Mouse (Mus musculus) R1 (cell line): ENCODE measurements at regions not wholly inside any gene's neighbourhood (a gene's known extent, or its start where the extent isn't known, plus 50 kb on each side); places are given as distances from the start of the nearest gene placed in this dataset.

Experiments used
- DNase-seq: peaks from one replicate; pipeline ENCODE4 v3.0.0-alpha.2; 2018; ENCODE audit warnings: low read depth, low spot score

DNA sequence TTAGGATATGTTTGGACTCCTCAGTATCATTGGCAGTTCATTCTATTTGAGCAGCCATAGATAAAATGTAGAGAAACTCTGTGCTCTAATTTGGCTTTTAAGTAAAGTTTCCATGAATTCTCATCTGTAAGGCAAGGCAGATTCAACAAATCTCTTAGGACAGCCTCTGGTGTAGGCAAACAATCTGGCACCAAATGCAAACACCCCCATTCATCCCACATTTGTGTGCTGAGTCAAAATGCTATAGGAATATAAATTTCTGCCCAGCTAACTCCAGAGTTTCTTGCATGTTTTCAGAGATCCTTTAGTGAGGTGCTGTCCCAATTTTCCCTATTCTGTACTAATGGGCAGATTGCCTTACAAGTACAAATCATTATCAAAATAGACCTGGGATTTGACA lies 695.7 kb upstream of the Kif18a start:
- DNase-seq: no peak

DNA sequence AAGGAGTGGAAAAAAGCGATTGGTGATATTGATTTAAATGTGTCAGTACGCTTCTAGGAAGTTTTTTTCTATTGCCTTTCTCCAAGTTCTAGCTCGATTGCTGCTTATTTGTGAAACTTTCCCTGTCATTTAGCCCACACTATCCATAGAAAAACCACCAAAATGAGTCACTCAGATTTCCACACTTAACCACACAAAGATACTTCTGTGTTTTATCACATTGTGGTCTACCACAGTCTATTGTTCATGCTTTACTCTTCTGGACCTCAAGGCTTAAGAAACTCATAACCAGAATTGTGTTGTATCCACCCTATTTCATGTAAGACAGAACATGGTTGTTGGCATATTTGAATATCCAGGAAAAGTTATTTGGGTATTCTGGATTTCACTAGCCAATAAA lies 687.0 kb upstream of the Kif18a start:
- no peak for DNase-seq

DNA sequence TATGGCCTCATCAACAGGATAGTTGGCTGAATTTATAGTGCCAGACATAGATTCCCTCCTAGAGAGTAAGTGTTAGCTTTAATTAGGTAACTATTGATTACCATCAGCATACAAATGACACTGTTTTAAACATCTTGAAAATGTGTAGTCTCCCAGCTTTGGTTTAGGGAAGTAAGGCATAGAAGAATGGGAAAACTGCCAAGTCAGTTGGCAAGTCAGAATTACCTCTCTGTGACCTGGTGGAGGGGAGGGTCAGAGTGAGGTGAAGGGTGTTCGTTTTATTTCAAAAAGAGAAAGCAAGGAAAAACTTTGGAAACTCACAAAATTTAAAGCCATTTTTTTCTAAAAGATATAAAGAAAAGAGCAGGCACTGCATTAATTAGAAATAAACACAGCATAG lies 680.2 kb upstream of the Kif18a start:
- DNase-seq: no peak

DNA sequence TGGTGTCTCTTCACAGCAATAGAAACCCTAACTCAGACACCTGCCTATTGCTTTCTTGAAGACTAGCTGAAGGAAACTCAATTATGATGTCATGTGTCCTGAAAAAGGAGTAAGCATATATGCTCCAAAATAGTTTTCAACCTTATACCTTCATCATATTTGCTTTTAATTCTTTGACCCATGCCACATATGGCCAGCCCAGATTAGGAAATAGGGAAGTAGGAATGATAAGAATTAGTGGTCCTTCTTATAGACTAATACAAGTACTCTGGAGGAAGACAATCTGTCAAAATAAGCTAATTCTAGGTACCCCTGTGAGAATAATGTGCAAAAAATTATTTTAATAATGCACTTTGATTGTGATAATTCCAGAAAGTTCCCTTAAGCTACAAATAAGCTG lies 661.0 kb upstream of the Kif18a start:
- no peak for DNase-seq

DNA sequence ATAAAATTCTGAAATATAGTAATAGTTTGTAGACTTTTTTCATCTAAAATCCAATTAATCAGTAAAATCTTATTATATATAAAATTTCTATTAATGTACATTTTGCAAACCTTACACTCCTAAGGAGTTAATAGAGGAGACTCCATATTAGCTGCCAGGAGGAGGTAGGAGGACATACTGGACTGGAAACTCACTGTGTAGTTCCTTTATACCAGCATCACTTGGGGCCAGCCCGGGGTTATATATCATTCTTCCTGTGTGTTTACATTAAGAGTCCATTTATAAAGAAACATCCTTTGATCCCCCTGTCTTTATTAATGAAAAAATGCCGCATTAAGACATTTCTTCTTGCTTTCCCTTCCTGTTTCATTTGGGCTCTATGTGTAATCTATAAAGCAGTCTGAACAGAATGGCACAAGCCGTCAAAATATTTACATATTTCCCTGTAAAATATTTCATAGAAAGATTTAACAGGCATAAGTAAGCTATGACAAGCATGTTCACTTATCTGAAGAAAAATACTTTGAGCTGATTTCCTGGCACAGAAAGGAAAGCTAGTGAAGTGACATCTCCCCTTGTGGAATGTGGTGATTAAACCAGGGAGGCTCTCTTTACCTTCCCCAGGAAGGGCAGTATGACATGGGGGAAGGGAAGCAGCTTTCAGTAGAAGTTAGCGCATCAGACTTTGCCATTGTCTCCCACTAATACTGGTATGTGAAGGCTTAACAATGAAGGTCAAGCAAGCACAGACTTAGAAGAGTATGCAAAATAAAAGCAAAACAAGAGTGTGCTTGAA lies 658.0 kb upstream of the Kif18a start:
- DNase-seq: peak; percentile 25

DNA sequence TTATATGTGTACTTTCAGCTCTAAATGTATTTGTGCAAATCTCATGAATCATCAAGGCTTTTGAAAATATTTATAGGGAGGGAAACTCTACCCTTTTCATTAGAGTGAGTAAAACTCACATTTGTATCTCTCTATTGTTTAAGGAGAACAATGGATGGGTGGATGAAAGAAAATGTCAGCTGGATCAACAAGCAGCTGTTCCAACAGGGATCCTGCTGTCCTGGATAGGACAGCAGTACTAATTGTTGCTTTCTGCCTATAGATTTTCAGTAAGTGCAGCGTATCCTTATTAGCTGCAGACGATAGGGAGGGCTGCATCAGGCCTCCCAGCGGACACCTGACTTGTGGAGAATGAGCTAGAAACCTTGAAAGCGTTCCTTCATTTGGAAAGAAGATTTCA lies 644.9 kb upstream of the Kif18a start:
- no peak for DNase-seq

DNA sequence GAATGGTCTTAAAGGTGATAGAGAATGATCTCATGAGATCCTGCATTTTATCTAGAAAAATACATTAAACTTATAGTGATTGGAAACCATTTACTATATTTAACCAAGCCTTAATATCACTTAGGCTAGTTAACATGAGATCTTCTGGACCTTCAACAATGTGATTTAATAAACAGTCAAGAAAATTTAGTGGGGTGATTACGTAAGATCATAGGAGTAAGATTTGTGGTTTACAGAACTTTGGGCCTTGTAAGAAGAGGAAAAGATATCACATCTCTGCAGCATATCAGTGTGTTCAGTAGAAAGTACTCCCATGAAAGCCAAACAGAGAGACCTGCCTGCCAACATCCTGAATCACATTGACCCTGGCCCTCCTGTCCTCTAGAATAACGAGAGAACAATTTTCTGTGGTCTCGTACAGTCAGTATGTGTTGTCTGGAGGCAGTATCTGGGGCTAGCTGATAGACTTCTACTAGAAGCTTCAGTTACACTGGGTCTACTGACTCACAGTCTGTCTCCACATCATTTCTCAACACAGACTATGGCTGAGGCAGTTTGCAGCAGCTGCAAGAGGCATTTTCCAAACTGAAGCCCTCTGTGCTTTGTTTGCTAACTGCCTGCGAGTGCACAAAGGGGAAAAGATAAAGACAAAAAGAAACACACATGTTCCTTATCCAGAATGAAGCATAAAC lies 619.7 kb upstream of the Kif18a start:
- DNase-seq: no peak

DNA sequence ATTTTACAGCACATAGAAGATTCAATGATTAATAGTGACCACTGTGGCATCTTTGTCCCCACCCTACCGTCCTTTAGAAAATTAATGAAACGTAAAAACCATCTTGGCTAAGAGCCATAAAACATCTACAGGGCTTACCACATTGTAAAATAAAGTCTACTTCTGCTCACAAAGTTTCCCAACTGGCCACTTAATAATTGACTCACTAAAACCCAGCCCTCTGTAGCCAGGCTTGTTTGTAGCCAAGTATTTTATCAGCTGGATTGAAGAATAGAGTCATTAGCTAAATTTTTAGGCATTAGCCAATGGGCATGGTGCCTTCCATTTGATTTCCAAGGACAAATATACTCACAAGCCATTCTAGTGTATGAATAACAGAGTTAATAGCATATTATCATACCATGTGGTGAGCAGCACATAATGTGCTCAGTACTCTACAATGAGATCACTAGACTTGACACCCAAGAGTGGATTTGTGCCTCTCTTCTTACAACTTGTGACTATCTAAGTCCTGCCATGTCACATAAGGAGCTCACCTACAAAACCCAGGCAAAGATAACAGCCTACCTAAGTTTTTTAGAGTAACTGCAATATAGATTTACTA lies 602.7 kb upstream of the Kif18a start:
- no peak for DNase-seq

DNA sequence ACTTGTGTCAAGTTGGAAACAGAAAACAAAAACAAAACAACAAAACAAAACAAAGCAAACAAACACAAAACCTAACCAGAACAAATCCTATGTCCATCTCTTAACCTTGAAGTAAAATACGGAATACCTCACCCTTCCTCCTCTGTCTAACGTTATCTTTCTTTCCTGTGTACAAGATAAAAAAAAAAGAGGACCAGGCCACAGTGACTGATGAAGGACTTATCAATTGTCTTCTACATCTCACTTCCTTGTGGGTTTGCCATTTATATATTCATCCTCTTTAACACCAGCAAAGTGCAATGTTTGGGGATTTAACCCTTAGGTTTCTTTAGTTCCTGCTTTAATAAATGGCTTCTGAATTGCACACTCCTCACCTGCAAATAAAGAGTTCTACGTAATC lies 599.0 kb upstream of the Kif18a start:
- no peak for DNase-seq

DNA sequence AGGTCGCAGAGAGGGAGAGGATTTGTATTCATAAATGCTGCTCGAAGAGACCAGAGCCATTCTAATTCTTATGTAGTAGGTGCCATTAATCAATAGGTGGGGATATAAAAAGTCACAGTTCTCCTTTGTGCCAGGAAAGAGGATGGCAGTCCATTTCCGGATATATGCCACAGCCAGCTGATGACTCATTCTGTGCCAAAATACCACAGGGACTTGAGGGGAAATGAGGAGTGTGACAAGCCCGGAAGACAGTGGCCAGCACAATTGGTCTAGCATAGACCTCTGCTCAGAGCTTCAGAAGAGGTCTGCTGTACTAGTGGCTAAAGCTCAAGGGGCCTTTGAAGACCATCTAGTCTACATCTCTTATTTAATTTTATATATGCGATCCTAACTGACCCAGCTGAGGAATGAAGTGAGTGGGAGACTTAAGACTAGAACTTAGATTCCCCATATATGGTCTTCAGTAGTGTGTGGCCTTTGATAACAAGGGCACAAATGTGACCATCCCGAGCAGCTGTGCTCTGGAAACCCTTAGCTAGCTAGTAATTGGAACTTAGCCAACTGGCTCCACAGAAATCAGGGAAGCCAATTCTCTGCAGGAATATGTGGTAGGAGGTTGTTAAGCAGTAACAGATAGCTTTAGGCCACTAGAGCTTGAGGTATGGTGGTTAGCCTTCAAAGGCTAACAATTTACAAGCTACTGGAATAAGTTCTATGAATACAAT lies 594.4 kb upstream of the Kif18a start:
- no peak for DNase-seq

DNA sequence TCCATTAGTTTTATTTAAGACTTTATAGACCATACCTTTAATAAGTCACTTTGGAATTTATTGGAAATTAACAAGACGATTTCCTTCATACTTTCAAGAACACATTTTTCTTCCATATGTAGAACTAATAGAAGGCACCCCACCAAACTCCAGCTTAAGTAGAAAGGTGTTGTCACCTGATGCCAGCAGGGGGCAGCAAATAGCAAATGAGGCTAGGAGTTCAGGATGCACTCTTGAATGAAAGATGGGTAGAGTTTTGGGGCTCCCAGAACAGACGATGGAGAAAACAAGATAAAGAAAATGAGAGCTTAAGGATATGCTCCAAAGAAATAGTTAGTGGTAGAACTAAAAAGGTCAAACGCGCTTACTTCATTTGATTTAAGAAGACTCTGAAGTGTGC lies 590.4 kb upstream of the Kif18a start:
- peak; percentile 54 for DNase-seq

DNA sequence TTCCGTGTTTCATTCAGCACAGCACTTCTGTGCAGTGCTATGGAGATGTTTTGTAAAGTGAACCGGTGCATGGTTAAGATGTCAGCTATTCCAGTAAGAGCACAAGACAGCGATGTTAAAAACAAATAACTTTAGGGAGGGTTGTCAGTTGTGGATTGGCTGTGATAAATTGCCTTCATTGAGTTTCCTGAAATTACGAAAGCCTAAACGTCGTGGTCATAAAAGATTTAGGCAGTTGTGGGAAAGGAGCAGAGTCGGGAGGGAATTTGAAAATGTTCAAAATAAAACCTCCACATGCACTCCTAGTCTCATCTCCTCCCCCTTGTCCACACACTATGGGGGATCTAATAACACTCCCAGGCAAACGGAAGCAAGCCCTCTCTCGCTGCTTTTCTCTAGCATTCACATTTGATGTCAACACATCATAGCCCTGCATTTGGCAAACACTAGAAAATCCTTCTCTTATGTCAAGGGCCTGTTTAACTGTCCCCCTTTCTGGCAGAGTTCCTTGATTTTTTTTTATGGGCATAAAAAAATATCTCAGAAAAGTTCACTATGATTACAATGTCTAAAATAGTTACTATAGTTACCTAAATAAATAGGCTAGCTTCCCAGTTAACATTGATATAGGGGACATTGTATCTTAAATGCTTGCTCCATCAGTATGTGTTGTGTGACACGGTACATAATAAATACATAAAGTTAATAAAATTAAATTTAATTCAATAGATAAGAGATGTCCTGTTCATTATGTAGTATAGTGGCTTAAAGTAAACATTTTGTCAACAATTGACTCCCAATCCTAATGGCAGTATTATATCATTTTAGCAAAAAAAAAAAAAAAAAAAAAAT lies 589.2 kb upstream of the Kif18a start:
- no peak for DNase-seq

DNA sequence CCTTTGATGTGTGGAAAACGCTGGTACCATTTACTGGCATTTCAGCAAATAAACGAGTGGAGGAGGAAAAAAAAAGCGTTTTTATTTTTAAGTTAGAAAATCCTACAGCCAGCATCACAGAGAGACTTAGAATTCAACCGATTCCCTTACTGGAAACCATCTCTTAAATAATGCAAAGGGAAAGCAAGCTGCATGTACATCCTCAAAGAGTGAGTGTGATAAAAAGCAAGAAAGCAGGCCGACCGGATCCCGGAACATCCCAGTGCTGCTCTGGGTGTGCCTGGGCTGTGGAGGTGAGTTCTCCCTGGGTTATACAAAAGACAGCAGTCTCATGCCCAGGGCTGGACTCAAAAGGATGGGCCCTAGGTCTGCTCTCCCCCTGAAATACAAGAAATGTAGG lies 579.2 kb upstream of the Kif18a start:
- DNase-seq: no peak

DNA sequence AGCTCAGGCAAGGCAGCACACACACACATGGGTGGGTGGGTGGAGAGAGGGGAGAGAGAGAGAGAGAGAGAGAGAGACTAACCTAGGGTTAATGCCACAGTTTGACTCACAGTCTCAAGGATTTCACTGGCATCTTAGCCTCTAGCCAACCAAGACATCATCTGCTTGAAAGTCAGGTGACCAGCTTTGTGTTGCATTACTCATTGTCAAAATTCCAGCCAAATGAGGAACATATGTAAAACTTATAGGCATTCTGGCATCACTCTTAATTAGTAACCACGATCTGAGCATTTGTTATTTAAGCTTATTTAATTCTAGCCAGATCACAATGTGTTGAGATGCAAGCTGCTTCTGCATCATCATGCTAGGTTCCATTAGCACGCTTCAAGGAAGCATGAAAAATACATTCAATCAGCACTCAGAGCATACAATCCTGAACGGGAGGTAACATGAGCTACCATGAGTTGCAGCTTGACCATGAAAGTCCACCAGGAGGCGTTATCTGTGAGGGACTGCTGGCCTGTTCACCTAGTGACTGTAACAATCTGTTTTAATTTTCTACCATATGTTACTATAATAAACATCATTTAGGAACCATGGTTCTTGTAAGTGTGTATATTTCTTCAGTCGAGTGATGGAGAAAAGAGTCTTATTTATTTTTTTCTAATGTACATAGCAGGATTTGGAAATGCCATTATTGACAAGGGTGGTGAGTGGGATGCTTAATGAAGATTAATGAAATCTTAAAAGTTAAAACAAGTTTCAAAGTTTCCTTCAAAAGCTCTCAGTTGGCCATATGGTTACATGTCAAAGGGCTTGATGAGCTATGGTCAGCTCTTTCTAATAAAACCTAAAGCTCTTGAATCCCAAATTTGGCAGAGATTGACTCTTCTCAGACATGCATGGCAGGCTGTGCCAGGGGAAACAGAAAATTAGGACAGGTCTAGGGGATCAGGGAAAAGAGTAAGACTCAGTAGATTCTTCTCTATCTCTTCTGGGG lies 572.4 kb upstream of the Kif18a start:
- DNase-seq: peak; percentile 9

DNA sequence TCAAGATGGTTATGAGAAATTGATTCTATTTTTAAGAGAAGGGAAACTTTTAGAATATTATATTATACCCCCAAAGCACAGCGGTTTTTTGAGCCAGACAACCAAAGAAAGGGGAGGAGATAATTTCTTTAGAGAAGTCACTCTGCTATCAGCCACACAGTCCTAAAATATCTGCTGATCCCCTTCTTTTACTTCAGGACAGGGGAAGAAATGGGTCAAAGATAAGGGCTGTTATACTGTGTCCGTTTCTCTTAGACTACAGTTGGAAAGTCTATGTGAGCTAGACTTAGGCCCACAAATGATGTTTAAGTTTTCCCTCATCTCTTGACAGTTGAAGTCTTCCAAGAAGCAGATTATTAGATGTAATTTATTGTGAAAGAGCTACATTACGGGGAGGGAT lies 538.5 kb upstream of the Kif18a start:
- no peak for DNase-seq

DNA sequence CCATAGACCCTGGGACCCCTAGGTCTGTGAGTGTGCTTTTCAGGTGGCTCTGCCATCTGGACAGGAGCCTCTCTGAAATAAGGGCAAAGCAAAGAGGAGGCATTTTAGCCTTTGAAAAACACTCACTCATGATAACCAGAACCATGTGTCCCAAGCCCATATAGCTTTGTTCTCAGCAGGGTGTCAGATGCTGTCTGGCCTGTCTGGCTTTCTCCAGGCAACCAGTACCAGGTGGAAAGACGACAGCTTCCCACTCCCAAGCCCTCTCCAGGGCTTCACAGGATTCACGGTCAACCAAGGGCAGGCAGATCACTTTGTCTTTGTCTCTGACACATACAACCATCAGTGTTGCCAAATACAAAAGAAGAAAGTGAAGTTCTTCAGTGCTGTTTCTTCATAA lies 537.0 kb upstream of the Kif18a start:
- DNase-seq: no peak

DNA sequence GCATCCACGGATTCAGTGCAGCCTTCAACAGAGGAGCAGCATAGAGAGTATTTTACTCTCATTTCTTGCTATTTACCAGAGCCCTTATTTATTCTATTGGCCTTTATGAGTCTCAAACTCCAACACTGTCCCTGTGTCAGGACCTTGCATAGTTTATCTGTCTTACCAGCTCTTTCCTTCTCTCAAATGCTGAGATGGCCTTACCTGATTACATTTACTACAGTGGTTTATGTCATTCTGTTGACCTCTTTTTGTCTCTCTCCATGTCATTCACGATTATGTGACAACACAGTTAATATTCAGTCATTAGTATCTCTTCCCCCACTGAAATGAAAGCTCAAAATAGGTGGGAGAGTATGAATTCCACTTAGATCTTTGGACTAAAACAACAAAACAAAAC lies 535.7 kb upstream of the Kif18a start:
- DNase-seq: no peak

DNA sequence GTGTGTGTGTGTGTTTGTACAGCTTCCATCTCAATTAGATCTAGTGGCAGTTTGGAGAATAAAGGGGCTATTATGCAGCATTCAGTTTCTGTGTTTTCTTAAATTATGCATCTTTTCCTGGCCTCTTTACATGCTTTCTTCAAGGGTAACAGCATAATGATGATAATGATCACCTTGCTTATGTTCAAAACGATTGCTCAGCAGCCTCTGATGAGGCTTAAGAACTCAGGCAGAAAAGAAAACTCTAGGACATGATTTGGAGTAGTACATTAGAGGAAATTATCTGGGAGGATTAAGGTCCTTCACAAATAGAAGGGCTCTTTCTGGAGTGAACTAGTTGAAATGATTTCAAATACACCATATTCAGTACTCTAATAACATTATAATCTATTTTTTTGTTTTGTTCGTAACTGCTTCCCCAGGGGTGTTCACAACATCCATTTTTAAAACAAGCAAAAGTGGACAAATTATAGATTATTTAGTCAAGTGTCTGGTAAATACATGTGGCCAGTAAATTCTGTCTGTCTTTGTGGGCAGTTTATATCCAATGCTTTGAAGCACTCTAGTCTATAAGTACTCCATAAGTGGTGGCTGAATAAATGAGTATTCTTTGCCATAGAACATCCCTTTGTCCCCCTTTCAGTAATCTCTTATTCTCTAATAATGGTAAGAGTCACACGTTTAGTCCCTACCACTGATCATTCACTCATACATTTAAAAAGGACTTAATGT lies 526.9 kb upstream of the Kif18a start:
- DNase-seq: no peak

DNA sequence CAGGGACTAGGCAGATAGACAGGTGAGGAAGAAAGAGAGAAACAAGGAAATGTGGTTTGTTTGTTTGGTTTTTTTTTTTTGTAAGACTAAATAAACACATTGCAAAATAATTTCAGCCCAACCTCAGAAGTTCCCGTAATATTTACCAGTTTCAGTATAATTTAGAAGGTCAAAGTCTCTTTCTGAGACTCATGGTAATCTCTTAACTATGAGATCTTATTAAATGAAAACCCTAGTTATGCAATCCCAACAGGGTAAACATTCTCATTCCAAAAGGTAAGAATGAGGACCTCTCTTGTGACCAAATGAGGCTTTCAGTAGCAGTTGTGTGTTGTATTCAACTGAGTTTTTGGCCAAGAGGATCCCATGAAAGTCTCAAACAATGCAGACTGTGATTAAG lies 524.7 kb upstream of the Kif18a start:
- no peak for DNase-seq

DNA sequence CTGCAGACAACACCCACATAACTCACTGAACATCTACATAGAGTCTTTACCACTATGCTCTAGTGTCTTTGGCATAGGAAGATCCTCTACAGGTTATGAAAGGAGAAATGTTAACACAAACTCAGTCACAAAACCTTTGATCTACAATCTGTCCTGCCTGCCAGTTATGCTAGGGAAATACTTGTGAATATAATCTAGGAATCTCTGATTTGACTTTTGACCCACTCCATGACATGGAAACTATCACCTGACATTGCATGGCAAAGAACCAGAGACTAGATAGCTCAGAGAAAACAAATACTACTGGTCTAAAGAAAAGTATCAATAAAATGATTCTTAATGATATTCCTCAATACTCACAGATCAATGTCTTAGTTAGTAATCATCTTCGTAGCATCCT lies 524.3 kb upstream of the Kif18a start:
- DNase-seq: no peak
